In the genomic region with DNA sequence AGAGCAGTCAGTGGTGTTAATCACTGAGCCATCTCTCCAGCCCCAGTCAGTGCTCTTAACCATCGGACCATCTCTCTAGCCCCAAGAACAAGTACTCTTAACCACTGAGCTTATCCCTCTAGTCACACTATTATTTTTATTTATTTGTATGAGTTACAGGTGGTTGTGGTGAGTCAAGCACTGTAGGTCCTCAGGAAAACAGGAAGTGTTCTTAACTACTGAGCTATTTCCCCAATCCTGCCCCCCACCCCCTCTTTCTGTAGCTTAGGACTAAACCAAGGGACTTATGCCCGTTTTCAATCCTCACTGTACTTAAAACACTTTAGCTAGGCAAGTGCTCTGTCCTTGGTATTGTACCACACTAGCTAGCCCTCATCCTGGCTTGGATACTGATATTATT, we compare ENCODE assay signal across 20 mouse cellular contexts. TPM values are rescaled to one million over a fixed set of nuclear protein-coding genes. Genes with fewer than 3 reads are reported as not detected.
"Had no signal": no experiment of that assay in that cellular context is flagged by ENCODE, and none has a peak within 500 bp of the region (broad histone marks: within the 10 kb centered on the region; RNA-seq: fewer than 3 reads in every experiment).

No protein-coding gene starts in this region.

- H3K9me3 ChIP-seq: limb, embryonic 13.5 days; liver, embryonic 15.5 days; midbrain, embryonic 13.5 days; neural tube, embryonic 15.5 days; stomach, embryonic 15.5 days had no signal

- H3K4me2 ChIP-seq: limb, embryonic 13.5 days; liver, embryonic 15.5 days; lung, embryonic 14.5 days; midbrain, embryonic 13.5 days; neural tube, embryonic 15.5 days; stomach, embryonic 15.5 days had no signal

- ATAC-seq: inflammation-experienced regulatory T-cells, adult 6 months; intestine, postnatal 0 days; midbrain, embryonic 13.5 days had no signal

- H3K4me1 ChIP-seq: limb, embryonic 13.5 days; midbrain, embryonic 13.5 days; neural tube, embryonic 15.5 days; stomach, embryonic 15.5 days had no signal

- H3K27me3 ChIP-seq: limb, embryonic 13.5 days; liver, embryonic 15.5 days; midbrain, embryonic 13.5 days; neural tube, embryonic 15.5 days; stomach, embryonic 15.5 days had no signal

- DNase-seq: kidney, adult 9 months; kidney, postnatal 10 days; kidney, postnatal 4 days; left cerebral cortex, postnatal 4 days; lung, embryonic 14.5 days; lung, postnatal 14 days; right cerebral cortex, postnatal 4 days; spleen, adult 18-20 months; thymus, adult 2 months; thymus, postnatal 25 days had no signal

- H3K4me3 ChIP-seq: layer of hippocampus, adult 2 months; limb, embryonic 13.5 days; liver, embryonic 15.5 days; midbrain, embryonic 13.5 days; myocyte; neural tube, embryonic 15.5 days; stomach, embryonic 15.5 days had no signal

- H3K27ac ChIP-seq: layer of hippocampus, adult 2 months; limb, embryonic 13.5 days; macrophage; midbrain, embryonic 13.5 days; neural tube, embryonic 15.5 days; stomach, embryonic 15.5 days had no signal

- H3K9ac ChIP-seq: limb, embryonic 13.5 days; liver, embryonic 15.5 days; lung, embryonic 14.5 days; midbrain, embryonic 13.5 days; neural tube, embryonic 15.5 days; stomach, embryonic 15.5 days had no signal

- H3K36me3 ChIP-seq: limb, embryonic 13.5 days; liver, embryonic 15.5 days; midbrain, embryonic 13.5 days; neural tube, embryonic 15.5 days; stomach, embryonic 15.5 days had no signal

RNA-seq across cellular contexts. Expression of a gene that starts 17.2 kb away (rescaled TPM):
- polyA plus RNA-seq: macrophage had no signal
